Mouse (Mus musculus): ENCODE data around the gene Wrnip1. TPM values are rescaled to one million over a fixed set of nuclear protein-coding genes. Genes with fewer than 3 reads are reported as not detected.

Gene Wrnip1
- polyA plus RNA-seq, 1 experiment from 2014 or later: 22.4 TPM

- Histone ChIP-seq H3K36me3 (ENCODE audit: insufficient read depth) (no peaks in the 10 kb centered on the region), H3K9ac (no peak overlapping the region), H3K27me3 (ENCODE audit: insufficient read depth, low read length) (no peaks in the 10 kb centered on the region), H3K4me2 (no peak overlapping the region), H3K9me3 (ENCODE audit: low read depth, low read length) (no peaks in the 10 kb centered on the region), H3K4me1 (ENCODE audit: insufficient read depth) (no peaks in the 10 kb centered on the region), H3K4me3 (ENCODE audit: low read depth, low read length) (no peak overlapping the region), H3K27ac (ENCODE audit: low read depth) (no peak overlapping the region)
- TF ChIP-seq CTCF (IDR thresholded peaks at IDR 0.05; ENCODE audit: low read depth): no peak
- no peak for ATAC-seq (ENCODE audit: insufficient read depth)
- WGBS: 13% methylated on average over 3 of the region's 3 CpGs
- no peak for DNase-seq
Measured at GRCm38 (mm10) chr13:32769960-32770359, 31.9 kb upstream of the Wrnip1 start.

- TF ChIP-seq CTCF (IDR thresholded peaks at IDR 0.05; ENCODE audit: low read depth): no peak
- DNase-seq (peak; percentile 51), ATAC-seq (ENCODE audit: insufficient read depth) (no peak)
- H3K4me2 ChIP-seq: no peak overlapping the region
- H3K27me3 ChIP-seq (ENCODE audit: insufficient read depth, low read length): no peaks in the 10 kb centered on the region
- no peak overlapping the region for H3K27ac ChIP-seq (ENCODE audit: low read depth)
- H3K9ac ChIP-seq: no peak overlapping the region
- no peaks in the 10 kb centered on the region for H3K36me3 ChIP-seq (ENCODE audit: insufficient read depth)
- H3K4me1 ChIP-seq (ENCODE audit: insufficient read depth): no peaks in the 10 kb centered on the region
- no peaks in the 10 kb centered on the region for H3K9me3 ChIP-seq (ENCODE audit: low read depth, low read length)
- WGBS: 78% methylated on average over 9 of the region's 9 CpGs
- H3K4me3 ChIP-seq (ENCODE audit: low read depth, low read length): no peak overlapping the region
Measured at GRCm38 (mm10) chr13:32775889-32776288, 25.9 kb upstream of the Wrnip1 start.

GRCm38 (mm10) chr13:32776350-32776749, 25.5 kb upstream of the Wrnip1 start:
- H3K4me1 ChIP-seq (ENCODE audit: insufficient read depth): no peaks in the 10 kb centered on the region
- WGBS: 80% methylated on average over 10 of the region's 10 CpGs
- ATAC-seq (ENCODE audit: insufficient read depth): no peak
- TF ChIP-seq CTCF (IDR thresholded peaks at IDR 0.05; ENCODE audit: low read depth): no peak
- no peak overlapping the region for H3K27ac ChIP-seq (ENCODE audit: low read depth)
- no peak overlapping the region for H3K4me3 ChIP-seq (ENCODE audit: low read depth, low read length)
- H3K4me2 ChIP-seq: no peak overlapping the region
- no peaks in the 10 kb centered on the region for H3K27me3 ChIP-seq (ENCODE audit: insufficient read depth, low read length)
- H3K9me3 ChIP-seq (ENCODE audit: low read depth, low read length): no peaks in the 10 kb centered on the region
- H3K9ac ChIP-seq: no peak overlapping the region
- H3K36me3 ChIP-seq (ENCODE audit: insufficient read depth): no peaks in the 10 kb centered on the region
- no peak for DNase-seq

GRCm38 (mm10) chr13:32778861-32779260, 23.0 kb upstream of the Wrnip1 start:
- WGBS: 60% methylated on average over 3 of the region's 3 CpGs
- H3K4me3 ChIP-seq (ENCODE audit: low read depth, low read length): no peak overlapping the region
- H3K4me1 ChIP-seq (ENCODE audit: insufficient read depth): no peaks in the 10 kb centered on the region
- no peak overlapping the region for H3K4me2 ChIP-seq
- DNase-seq: no peak
- ATAC-seq (ENCODE audit: insufficient read depth): no peak
- H3K27me3 ChIP-seq (ENCODE audit: insufficient read depth, low read length): no peaks in the 10 kb centered on the region
- H3K36me3 ChIP-seq (ENCODE audit: insufficient read depth): no peaks in the 10 kb centered on the region
- no peak overlapping the region for H3K27ac ChIP-seq (ENCODE audit: low read depth)
- H3K9me3 ChIP-seq (ENCODE audit: low read depth, low read length): no peaks in the 10 kb centered on the region
- H3K9ac ChIP-seq: no peak overlapping the region
- no peak for TF ChIP-seq CTCF (IDR thresholded peaks at IDR 0.05; ENCODE audit: low read depth)

GRCm38 (mm10) chr13:32783055-32783454, 18.8 kb upstream of the Wrnip1 start:
- H3K9ac ChIP-seq: no peak overlapping the region
- H3K4me3 ChIP-seq (ENCODE audit: low read depth, low read length): no peak overlapping the region
- peak; percentile 55 for DNase-seq
- no peaks in the 10 kb centered on the region for H3K4me1 ChIP-seq (ENCODE audit: insufficient read depth)
- peak; percentile 54 for TF ChIP-seq CTCF (IDR thresholded peaks at IDR 0.05; ENCODE audit: low read depth)
- 38% methylated on average over 5 of the region's 5 CpGs for WGBS
- no peak for ATAC-seq (ENCODE audit: insufficient read depth)
- no peak overlapping the region for H3K27ac ChIP-seq (ENCODE audit: low read depth)
- H3K36me3 ChIP-seq (ENCODE audit: insufficient read depth): no peaks in the 10 kb centered on the region
- H3K9me3 ChIP-seq (ENCODE audit: low read depth, low read length): no peaks in the 10 kb centered on the region
- H3K4me2 ChIP-seq: no peak overlapping the region
- no peaks in the 10 kb centered on the region for H3K27me3 ChIP-seq (ENCODE audit: insufficient read depth, low read length)

GRCm38 (mm10) chr13:32783816-32784215, 18.0 kb upstream of the Wrnip1 start, which contains the start of gene Mylk4:
TSS of gene Mylk4 (minus strand) at chr13:32783954.
- no peak within 1 kb of the TSS for H3K4me3 ChIP-seq (ENCODE audit: low read depth, low read length)
- 74% methylated on average over 8 of the region's 8 CpGs for WGBS
- H3K4me1 ChIP-seq (ENCODE audit: insufficient read depth): no peaks in the 10 kb centered on the region
- no peak for DNase-seq
- no peak for TF ChIP-seq CTCF (IDR thresholded peaks at IDR 0.05; ENCODE audit: low read depth)
- no peaks in the 10 kb centered on the region for H3K27me3 ChIP-seq (ENCODE audit: insufficient read depth, low read length)
- no peak within 1 kb of the TSS for H3K4me2 ChIP-seq
- H3K36me3 ChIP-seq (ENCODE audit: insufficient read depth): no peaks in the 10 kb centered on the region
- H3K27ac ChIP-seq (ENCODE audit: low read depth): no peak within 1 kb of the TSS
- no peaks in the 10 kb centered on the region for H3K9me3 ChIP-seq (ENCODE audit: low read depth, low read length)
- no peak within 1 kb of the TSS for H3K9ac ChIP-seq
- ATAC-seq (ENCODE audit: insufficient read depth): no peak

- no peaks in the 10 kb centered on the region for H3K27me3 ChIP-seq (ENCODE audit: insufficient read depth, low read length)
- H3K27ac ChIP-seq (ENCODE audit: low read depth): no peak overlapping the region
- no peaks in the 10 kb centered on the region for H3K9me3 ChIP-seq (ENCODE audit: low read depth, low read length)
- no peaks in the 10 kb centered on the region for H3K4me1 ChIP-seq (ENCODE audit: insufficient read depth)
- no peak for DNase-seq
- WGBS: 43% methylated on average over 2 of the region's 2 CpGs
- H3K4me3 ChIP-seq (ENCODE audit: low read depth, low read length): no peak overlapping the region
- H3K4me2 ChIP-seq: no peak overlapping the region
- H3K36me3 ChIP-seq (ENCODE audit: insufficient read depth): no peaks in the 10 kb centered on the region
- ATAC-seq (ENCODE audit: insufficient read depth): no peak
- TF ChIP-seq CTCF (IDR thresholded peaks at IDR 0.05; ENCODE audit: low read depth): no peak
- H3K9ac ChIP-seq: no peak overlapping the region
Measured at GRCm38 (mm10) chr13:32787584-32787983, 14.3 kb upstream of the Wrnip1 start.

- no peak for TF ChIP-seq CTCF (IDR thresholded peaks at IDR 0.05; ENCODE audit: low read depth)
- Histone ChIP-seq H3K36me3 (ENCODE audit: insufficient read depth) (no peaks in the 10 kb centered on the region), H3K27ac (ENCODE audit: low read depth) (no peak overlapping the region), H3K9me3 (ENCODE audit: low read depth, low read length) (no peaks in the 10 kb centered on the region), H3K27me3 (ENCODE audit: insufficient read depth, low read length) (no peaks in the 10 kb centered on the region), H3K4me2 (no peak overlapping the region), H3K9ac (no peak overlapping the region), H3K4me3 (ENCODE audit: low read depth, low read length) (no peak overlapping the region), H3K4me1 (ENCODE audit: insufficient read depth) (no peaks in the 10 kb centered on the region)
- ATAC-seq (ENCODE audit: insufficient read depth) (no peak), DNase-seq (no peak)
- 75% methylated on average over 4 of the region's 4 CpGs for WGBS
Measured at GRCm38 (mm10) chr13:32789781-32790180, 12.1 kb upstream of the Wrnip1 start.
